Mouse (Mus musculus) embryo, embryonic 11.5 days (tissue): Measurements from ENCODE around the gene Mrtfa.

Source experiments
- DNase-seq: peaks from one replicate; pipeline ENCODE4 v3.0.0-alpha.2; 2012; ENCODE audit warnings: low read depth, low spot score

Gene Mrtfa

DNA sequence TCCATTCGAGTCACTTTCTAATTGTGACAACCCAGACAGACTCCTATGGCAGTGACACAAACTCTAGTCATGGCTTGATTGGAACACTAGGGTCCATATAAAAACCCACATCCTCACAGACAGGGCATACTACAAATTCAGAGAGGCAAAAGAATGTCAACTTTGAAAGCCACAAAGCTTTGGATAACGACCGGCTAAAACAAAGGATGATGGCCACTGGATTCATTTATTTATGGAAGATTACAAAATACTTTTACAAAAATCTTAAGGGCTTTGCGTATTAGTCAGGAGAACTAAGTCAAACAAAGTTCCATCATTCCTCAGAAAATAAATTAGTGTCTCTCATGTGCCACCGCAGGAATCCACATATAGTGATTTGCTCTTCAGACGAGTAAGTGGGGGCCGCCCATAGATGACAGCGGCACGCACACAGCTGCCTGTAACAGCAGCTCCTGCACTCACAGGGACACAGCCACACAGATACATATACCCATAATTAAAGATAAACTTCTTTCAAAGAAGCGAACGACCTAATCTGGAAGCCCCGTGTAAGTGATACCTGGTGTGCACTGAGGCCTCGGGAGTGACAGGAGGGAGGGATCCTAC, 88.2 kb downstream of the Mrtfa start:
- DNase-seq, result no peak

DNA sequence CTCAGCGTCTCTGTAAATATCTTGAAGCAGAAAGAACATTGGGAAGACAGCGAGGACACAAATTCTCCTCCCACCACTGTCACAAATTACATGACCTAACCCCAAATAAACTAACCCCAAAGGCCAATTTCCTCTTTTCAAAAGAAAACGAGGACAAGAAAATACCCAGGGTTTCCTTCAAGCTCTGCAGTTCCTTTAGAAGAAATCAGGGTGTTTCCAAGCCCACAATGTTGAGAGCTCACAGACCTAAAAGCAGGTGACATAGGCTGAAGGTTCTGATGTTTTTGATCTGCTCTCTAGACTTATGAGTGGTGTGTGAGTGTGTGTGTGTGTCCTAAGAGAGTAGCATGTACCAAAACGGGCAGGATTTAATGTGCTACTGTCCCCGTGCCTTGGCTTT, 89.2 kb downstream of the Mrtfa start:
- DNase-seq, result no peak

DNA sequence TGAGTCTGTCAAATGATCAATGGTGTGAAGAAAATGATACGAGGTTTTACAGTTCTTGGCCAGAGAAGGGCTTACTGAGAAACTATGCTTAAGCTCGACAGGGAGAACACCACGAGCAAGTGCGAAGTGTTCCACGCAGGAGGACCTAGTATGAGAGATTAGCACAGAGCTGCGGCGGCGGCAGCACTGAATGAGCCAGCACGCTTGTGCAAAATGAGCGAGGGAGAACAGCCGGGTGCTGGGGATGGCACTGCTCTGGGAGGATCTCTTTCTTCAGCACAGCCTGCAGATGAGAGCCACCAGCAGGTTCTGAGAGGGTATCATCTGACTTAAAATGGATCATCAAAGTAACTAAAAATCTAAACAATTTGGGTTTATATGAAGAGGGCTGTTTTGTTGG, 91.3 kb downstream of the Mrtfa start:
- DNase-seq, result no peak

DNA sequence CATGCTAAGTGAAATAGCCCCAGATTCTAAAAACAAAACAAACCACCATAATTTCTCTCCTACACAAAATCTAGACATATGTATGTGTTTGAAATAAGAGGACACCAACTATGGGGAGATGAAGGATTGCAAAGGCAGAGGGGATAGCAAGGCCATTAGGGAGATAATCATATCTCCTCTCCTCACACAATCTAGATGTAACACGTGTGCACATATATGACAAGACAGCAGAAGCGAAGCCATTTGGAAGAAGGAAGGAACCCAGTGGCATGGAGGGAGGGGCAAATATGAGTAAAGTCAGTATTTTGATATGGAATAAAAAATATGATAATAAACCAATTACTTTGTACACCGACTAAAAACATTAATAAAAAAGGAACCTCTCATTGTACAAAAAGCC, 91.9 kb downstream of the Mrtfa start:
- no peak for DNase-seq

DNA sequence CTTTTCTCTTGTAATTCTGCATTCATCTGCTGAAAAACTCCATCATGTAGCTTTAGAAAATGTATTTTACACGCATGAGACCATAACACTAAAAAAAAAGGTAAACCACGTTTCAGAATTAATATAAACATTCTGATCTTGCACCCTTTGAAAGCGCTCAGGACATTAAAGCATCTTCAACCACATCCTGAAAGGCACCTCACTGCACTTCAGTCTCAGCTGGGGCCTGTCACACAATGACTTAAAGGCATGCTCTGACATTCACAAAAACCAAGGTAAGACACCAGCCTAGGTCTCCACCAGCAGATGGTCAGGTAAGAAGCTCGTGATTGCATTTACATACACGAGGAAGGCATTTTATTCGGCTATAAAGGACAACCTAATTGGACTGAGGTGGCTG, 92.7 kb downstream of the Mrtfa start:
- DNase-seq, result no peak

DNA sequence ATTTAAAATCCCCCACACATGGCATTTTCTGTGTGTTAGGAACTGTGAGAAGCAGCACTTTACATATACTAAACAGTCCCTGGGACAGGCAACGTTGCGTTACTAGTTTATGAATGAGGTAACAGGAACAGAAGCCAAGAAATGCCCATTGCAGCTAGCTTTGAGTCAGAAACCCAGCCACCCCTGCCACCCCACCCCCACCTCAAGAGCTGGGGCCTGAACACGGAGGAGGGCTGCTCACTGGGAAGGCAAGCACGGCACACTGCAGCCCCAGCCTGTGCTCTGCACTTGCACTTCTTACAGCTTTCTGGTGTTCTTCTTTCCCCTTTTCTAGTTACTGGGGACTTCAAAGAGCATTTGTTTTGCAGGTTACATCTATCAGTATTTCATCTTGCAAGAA, 93.1 kb downstream of the Mrtfa start:
- DNase-seq, result no peak

DNA sequence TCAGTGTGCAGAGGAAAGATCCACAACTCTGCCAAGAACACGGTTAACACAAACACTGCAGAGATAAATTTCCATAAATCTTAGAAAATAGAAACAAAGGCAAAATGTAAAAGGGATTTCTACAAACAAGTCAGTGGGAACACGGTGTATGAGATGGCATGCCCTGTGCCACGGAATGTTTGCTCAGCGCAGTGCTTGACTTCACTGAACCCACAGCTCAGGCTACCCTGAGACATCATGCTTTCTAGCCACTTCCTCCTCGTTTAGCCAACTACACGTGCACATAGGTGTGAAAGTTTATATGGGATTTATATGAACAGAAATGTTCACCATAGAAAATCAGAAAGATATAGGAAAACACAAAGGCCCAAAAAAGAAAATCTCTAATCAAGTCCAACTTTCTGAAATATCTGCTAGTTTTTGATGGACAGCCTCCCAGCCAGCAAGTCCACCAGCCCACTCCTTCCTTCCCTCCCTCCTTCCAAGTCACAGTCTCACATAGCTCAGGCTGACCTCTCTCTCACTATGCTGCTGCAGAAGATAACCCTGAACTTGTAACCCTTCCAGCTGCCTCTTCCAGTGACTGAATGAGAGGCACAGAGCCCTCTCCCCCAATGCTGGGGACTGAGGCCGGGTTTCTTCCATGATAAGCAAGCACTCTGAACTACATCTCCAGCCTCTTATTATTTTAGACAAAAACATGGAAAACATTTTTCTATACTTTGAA, 94.1 kb downstream of the Mrtfa start:
- DNase-seq, result no peak

DNA sequence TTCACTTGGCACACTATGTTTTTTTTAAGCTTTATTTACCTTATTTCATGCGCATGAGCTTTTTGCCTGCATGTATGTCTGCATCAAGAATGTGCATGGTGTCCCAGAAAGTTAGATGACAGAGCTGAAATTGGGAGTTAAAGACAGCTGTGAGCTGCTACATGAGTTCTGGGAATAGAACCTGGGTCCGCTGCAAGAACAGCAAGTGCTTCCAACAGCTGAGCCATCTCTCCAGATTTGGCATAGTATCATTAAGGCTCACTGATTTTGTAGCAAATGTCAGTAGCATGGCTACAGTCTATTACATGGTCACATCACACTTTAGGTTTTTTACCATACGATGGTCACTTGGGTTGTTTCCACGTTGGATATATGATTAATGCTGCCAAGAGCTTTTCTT, 97.5 kb downstream of the Mrtfa start:
- no peak for DNase-seq

DNA sequence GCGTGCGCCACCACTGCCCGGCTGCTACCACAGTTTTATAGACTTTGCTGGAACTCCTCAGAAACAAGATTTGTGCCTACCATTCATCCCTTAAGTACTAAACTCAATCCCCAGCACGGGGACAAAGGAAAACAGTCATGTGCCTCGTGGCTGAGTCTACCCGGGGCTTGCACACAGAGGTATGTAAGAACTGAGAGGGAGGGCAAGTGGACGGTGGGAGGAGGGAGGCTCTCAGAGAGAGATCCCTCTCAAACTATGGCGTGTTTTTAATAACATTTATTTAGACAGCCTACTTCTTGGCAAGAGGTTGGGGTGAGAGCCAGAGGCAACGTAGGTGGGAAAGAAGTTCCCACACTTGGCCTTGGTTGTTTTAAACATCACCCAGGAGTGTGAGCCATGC, 98.8 kb downstream of the Mrtfa start:
- DNase-seq, result no peak

DNA sequence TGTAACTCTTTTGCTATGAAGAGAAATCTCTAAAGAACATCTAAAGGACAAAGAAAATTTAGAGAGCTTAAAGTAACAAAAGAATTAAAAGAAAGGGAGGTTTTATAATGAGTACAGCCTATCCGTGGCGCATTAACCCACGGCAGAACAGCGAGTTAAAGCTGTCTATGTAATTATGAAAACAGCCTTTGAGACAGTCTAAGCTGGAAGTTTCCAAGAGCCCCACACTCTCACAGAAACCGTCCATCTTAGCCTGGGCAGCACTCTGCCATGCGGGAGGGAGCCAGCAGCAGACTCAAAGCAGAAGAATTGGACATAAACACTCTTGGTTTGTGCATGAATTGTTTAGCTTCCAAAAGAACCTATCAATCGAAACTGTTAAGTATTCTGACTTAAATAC, 103.0 kb downstream of the Mrtfa start:
- no peak for DNase-seq

DNA sequence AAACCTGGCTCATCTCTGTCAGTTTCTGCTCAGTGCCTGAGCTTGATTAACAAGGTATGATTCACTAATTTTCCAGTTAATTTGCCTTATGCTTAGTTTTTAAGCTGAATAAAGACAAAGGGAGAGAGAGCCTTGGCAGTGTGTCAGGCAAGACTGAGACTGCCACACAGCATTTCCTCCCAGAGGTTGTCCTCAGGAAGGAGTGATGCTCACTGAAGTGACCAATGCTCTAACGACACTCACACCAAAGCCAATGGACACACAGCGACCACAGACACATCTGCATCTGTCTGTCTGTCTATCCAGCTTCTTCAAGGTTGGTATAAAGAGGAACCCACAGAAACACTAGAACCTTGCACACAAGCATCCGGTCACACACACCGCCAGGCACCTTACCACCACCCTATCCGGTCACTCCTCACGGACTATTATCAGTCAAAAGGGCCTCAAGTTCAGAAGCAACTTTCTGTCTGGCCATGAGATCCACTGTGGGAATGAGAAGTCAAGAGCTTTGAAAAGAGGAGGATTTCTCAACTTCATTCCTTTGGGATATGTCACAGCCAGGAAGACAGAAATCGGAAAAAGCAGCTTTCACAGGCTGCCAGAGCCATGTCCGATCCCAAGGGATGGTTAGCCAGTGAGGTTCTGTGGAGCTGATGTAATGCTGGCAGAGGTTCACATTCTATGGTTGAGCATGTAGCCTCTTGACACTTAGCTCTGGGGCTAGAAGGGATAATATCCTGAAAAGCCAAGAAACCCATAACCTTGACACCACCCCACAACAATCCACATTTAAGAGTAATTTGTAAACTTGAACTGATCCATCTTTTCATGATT, 103.7 kb downstream of the Mrtfa start:
- DNase-seq, result no peak

DNA sequence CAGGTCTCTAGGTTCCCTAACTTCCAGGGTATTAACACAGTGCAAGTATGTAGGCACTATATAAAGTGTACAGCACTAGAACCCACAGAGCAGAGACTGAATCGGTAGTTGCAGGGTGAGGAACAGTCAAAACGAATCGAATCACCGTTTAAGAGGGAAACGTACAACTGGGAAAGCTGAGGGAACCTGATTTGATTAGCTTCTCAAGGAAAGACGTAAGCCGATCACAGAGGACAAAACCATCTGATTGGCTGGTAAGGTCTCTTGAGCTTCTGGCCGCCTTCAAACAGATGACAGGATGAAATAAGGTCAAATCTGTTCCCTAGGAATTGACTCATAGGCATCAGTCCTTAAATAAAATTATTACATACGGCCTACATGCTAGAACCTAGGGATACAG, 106.7 kb downstream of the Mrtfa start:
- no peak for DNase-seq

DNA sequence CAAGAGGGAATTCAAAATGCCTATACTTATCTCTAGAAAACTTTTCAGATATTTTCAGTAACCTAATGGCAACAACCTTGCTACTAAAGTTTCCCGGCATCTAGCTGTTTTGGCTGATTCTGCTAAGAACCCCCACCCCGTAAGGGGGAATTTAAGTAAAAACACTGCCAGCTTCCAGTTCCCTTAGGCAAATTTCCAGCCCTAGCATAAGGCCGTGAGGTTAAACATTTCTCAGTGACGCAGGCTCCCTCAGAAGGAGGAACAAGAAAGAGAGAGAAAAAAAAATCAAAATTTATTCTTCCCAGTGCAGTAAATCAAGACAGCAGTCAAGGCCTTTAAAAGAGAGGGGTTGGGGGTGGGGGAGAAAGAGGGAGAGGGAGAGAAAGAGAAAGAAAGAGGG, 107.3 kb downstream of the Mrtfa start:
- no peak for DNase-seq

DNA sequence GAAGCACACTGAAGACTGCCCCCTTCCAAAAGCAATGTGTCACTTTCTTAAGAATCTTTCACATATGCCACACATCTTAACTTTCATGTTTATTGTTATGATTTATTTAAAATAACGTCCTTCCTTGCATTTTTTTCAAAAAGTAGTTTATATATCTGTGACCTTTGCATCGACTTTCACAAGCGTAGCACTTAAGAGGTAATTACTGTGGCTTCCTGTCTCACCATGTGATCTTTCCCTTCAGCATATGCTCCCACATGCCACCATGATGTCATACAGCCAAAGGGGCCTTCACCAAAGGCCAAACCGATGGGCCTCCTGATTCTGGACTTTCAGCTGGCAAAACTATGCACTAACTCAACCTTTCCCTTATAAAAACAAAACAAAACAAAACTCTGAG, 109.3 kb downstream of the Mrtfa start:
- no peak for DNase-seq

DNA sequence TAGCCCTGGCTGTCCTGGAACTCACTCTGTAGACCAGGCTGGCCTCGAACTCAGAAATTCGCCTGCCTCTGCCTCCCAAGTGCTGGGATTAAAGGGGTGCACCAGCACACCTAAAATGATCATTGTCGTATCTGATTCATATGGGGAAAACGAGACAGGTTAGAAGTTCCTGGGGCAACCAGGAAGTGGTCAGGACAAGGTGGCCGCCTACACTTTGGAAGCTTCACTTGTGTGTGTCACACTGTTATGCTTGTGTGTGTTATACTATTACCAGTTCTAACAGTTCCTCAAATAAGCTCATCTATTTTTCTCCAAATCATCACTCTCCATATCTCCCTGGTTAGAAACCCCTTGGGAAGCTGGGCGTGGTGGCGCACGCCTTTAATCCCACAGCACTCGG, 110.2 kb downstream of the Mrtfa start:
- no peak for DNase-seq

DNA sequence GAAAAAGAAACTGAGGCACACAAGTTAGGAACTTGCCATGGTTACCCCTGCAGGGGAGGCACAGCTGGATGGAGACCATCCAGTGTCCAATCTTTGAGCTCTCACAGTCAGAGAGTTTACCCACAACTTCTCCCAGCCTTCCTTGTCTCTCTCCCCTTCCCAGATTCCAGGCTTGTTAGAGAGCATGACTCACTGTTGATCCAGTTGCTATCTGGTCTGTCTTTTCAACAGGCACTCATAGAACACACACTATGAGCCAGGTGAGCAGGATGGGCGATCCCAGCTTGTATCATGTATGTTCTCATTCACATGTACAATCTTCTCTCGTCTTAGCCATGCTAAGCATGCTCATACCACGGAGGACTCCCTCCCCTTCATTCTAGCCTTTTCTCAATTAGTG, 111.3 kb downstream of the Mrtfa start:
- no peak for DNase-seq

DNA sequence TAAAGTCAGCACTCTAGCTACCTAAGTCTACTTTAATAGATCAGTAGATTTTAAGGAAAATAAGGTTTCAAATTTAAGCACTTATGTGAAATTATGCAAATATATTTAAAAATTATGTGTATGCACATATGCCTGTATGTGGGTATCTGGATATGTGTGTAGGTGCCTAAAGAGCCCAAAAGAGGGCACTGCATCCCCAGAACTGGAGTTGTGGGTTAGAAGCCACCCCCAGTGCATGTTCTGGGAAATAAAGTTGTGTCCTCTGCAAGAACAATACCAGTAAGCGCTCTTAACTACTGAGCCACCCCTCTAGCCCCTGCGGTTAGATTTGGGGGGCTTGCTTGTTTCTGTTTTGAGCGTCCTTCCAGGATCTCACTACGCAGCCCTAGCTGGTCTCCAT, 113.0 kb downstream of the Mrtfa start:
- no peak for DNase-seq

DNA sequence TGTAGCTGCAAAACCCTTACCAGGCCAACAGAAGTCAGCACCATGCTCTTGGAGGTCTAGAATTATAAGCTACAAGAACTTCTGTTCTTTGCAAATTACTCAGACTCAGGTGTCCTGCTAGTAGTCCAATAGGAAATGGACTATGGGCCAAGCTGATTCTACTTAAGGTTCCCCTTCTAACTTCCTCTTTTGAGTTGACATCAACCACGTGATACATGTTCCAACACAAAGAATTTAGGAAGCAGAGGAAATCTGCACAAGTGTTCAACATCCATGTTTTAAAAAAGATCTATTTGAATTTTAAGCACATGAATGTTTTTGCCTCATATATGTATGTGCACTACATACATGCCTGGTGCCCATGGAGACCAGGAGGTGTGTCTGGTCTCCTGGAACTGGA, 116.0 kb downstream of the Mrtfa start:
- DNase-seq, result no peak

DNA sequence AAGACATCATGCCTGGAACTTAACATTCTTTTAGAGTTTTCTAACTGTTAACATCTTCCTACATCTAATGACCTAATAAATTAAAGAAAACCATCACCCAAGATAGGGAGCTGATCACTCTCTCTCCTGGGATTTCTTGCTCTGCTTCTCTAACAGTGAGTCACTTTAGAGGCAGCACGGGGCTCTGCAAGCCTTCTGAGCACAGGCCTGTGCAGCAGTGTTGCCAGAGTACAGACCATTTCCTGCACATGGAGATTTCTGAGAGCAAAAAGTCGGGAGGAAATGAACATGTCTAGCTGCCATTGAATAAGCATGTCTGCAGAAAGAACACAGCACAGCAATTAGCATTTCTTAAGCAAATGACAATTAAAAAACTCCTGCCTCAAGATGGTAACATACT, 116.8 kb downstream of the Mrtfa start:
- no peak for DNase-seq

DNA sequence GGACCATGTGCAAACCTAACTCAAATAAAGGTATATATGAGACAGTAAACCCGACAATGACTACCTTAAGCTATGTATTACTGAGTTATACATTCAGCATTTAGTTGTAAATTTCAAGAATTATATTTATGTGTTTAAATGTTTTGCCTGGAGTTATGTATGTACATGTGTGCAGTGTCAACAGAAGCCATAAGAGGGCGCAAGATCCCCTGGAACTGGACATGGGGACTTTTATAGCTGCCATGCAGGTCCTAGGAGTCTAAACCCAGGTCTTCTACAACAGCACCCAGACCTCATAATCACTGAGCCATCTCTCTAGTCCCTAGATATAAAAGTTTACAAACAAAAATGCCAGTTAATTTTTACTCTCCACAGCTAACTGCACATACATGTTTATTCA, 117.8 kb downstream of the Mrtfa start:
- no peak for DNase-seq

DNA sequence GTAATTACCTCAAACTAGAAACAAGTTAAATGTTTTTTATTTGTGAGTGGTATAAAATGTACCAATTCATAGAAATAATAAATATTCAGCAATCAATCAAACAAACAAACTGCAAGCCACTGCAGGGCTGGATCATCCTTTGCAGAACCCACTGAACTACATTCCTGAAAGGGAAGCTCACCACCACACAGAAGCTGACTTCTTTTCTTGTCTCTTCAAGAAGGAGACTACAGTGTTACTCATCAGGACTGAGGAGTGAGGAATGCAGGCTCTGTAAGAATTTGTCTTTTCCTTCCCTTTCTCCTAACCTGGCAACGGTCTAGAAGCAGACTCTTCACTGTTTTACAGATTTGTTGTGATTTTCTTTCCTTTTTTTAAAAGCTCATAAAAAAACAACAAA, 120.1 kb downstream of the Mrtfa start:
- DNase-seq, result no peak

DNA sequence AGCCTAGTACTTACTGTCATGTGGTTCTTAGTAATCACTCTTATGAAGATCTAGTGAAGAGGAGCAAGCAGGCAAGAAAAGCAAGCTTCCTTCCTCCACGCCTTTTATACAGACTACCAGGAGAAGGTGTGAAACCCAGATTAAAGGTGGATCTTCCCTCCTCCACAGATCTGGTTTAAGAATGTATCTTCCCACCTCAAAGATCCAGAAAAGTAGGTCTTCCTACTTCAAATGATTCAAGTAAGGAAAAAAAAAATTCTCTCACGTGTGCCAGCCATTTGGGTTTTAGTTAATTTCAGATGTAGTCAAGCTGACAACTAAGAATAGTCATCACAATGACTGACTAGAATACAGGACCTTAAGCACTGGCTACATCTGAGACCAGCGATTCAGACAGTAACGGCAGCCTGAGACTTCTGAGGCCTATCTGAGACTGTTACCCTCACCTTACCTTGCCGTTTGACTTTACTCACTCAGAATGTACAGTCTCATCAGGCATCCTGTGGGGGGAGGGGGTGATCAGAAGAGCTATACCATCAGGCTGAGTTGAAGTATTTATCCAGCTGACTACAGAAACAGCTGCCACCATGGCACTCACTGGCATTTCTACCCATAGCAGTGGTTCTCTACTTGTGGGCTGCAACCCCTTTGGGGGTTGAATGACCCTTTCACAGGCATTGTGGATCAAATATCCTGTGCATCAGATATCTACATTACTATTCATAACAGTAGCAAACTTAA, 121.7 kb downstream of the Mrtfa start:
- no peak for DNase-seq
